Mouse (Mus musculus) ES-Bruce4 (cell line): ENCODE measurements around the gene Hgd. TPM values are rescaled to one million over a fixed set of nuclear protein-coding genes. Genes with fewer than 3 reads are reported as not detected.

Experiments
- H3K27ac ChIP-seq: 2 replicates; pipeline ENCODE4 v1.5.1; 2012; ENCODE audit warnings: low read length, inconsistent platforms; ENCODE audit not compliant: insufficient read depth
- H3K27me3 ChIP-seq: 2 replicates; pipeline ENCODE4 v1.6.1; 2012; ENCODE audit warnings: mild to moderate bottlenecking, low read length, inconsistent platforms; ENCODE audit not compliant: control insufficient read depth, poor library complexity, insufficient read depth, severe bottlenecking
- H3K36me3 ChIP-seq: 2 replicates; pipeline ENCODE4 v1.6.1; 2012; ENCODE audit warnings: inconsistent platforms, mild to moderate bottlenecking, low read length, moderate library complexity; ENCODE audit not compliant: control insufficient read depth, poor library complexity, insufficient read depth, severe bottlenecking
- H3K4me1 ChIP-seq: one replicate; pipeline ENCODE4 v1.8.1; 2011; ENCODE audit warnings: low read length; ENCODE audit not compliant: control insufficient read depth, insufficient read depth
- H3K4me3 ChIP-seq: 2 replicates; pipeline ENCODE4 v1.5.1; 2011; ENCODE audit warnings: low read depth, mild to moderate bottlenecking, low read length
- H3K9ac ChIP-seq: 2 replicates; pipeline ENCODE4 v1.6.1; 2012; ENCODE audit warnings: low read depth, mild to moderate bottlenecking, inconsistent platforms; ENCODE audit not compliant: poor library complexity, severe bottlenecking
- H3K9me3 ChIP-seq: replicated peaks from 2 replicates; pipeline ENCODE4 v1.6.1; 2012; ENCODE audit warnings: mild to moderate bottlenecking, low read length, inconsistent platforms; ENCODE audit not compliant: control insufficient read depth, poor library complexity, insufficient read depth, severe bottlenecking
- CTCF ChIP-seq: IDR thresholded peaks from one replicate; pipeline ENCODE4 v1.8.1; 2011; ENCODE audit warnings: low read depth, low read length
- EP300 ChIP-seq: IDR thresholded peaks from 2 replicates; pipeline ENCODE4 v1.6.1; 2011; ENCODE audit warnings: low read depth, low read length; ENCODE audit not compliant: insufficient read depth
- POLR2A ChIP-seq: IDR thresholded peaks from one replicate; pipeline ENCODE4 v1.8.1; 2011; ENCODE audit warnings: low read length; ENCODE audit not compliant: insufficient read depth
- polyA plus RNA-seq: library from polyadenylated mRNA; stranded (reverse); fragments of >200 nt; gene quantifications from 2 replicates; pipeline ENCODE4 v1.2.4, GENCODE M21; 2011; ENCODE audit warnings: low read depth; ENCODE audit not compliant: missing spikeins, insufficient read depth, insufficient read length

Gene Hgd
- polyA plus RNA-seq, 1 experiment: not detected

GRCm38 (mm10) chr16:37665394-37665935, 85.5 kb downstream of the Hgd start:
- no peaks in the 10 kb centered on the region for H3K4me1 ChIP-seq
- TF ChIP-seq POLR2A: no peak
- TF ChIP-seq CTCF: no peak
- no peak overlapping the region for H3K4me3 ChIP-seq
- H3K27ac ChIP-seq: no peak overlapping the region
- no peaks in the 10 kb centered on the region for H3K36me3 ChIP-seq
- no peaks in the 10 kb centered on the region for H3K9me3 ChIP-seq
- no peaks in the 10 kb centered on the region for H3K27me3 ChIP-seq
- no peak overlapping the region for H3K9ac ChIP-seq

GRCm38 (mm10) chr16:37670666-37671283, 90.8 kb downstream of the Hgd start:
- H3K27ac ChIP-seq: no peak overlapping the region
- H3K4me1 ChIP-seq: peaks cover 2% of the 10 kb centered on the region
- no peak overlapping the region for H3K4me3 ChIP-seq
- H3K36me3 ChIP-seq: no peaks in the 10 kb centered on the region
- no peaks in the 10 kb centered on the region for H3K27me3 ChIP-seq
- TF ChIP-seq CTCF (no peak), EP300 (no peak), POLR2A (no peak)
- no peaks in the 10 kb centered on the region for H3K9me3 ChIP-seq
- H3K9ac ChIP-seq: no peak overlapping the region

- Histone ChIP-seq H3K27ac (no peak overlapping the region), H3K36me3 (no peaks in the 10 kb centered on the region), H3K9me3 (no peaks in the 10 kb centered on the region), H3K9ac (no peak overlapping the region), H3K4me1 (peaks cover 2% of the 10 kb centered on the region), H3K4me3 (no peak overlapping the region), H3K27me3 (no peaks in the 10 kb centered on the region)
- TF ChIP-seq EP300: no peak
- TF ChIP-seq POLR2A: no peak
These were observed 95.4 kb downstream of the Hgd start for GRCm38 (mm10) chr16:37675326-37675725.

- no peak overlapping the region for H3K4me3 ChIP-seq
- no peaks in the 10 kb centered on the region for H3K36me3 ChIP-seq
- H3K4me1 ChIP-seq: peaks cover 2% of the 10 kb centered on the region
- H3K9me3 ChIP-seq: no peaks in the 10 kb centered on the region
- no peak for TF ChIP-seq CTCF
- TF ChIP-seq POLR2A: no peak
- no peak for TF ChIP-seq EP300
- H3K9ac ChIP-seq: no peak overlapping the region
- no peak overlapping the region for H3K27ac ChIP-seq
- no peaks in the 10 kb centered on the region for H3K27me3 ChIP-seq
These were observed 96.2 kb downstream of the Hgd start for GRCm38 (mm10) chr16:37676024-37676676.

GRCm38 (mm10) chr16:37676677-37677072, 96.7 kb downstream of the Hgd start:
- H3K4me3 ChIP-seq: no peak overlapping the region
- H3K4me1 ChIP-seq: peaks cover 2% of the 10 kb centered on the region
- H3K27me3 ChIP-seq: no peaks in the 10 kb centered on the region
- no peak overlapping the region for H3K9ac ChIP-seq
- no peak overlapping the region for H3K27ac ChIP-seq
- no peaks in the 10 kb centered on the region for H3K9me3 ChIP-seq
- no peaks in the 10 kb centered on the region for H3K36me3 ChIP-seq
- TF ChIP-seq EP300: no peak
- no peak for TF ChIP-seq CTCF

- Histone ChIP-seq H3K4me1 (peaks cover 2% of the 10 kb centered on the region), H3K36me3 (no peaks in the 10 kb centered on the region), H3K27ac (no peak overlapping the region), H3K27me3 (no peaks in the 10 kb centered on the region), H3K9me3 (no peaks in the 10 kb centered on the region), H3K4me3 (no peak overlapping the region), H3K9ac (no peak overlapping the region)
- TF ChIP-seq CTCF: no peak
- TF ChIP-seq EP300: no peak
- no peak for TF ChIP-seq POLR2A
These were observed 97.6 kb downstream of the Hgd start for GRCm38 (mm10) chr16:37677586-37677985.
